Comparison of ENCODE assay signal across 25 mouse cellular contexts in genomic region chr1:64523117-64523516, GRCm38 (mm10). TPM values are rescaled to one million over a fixed set of nuclear protein-coding genes. Genes with fewer than 3 reads are reported as not detected.
DNase-seq lines count a peak whose midpoint lies in the region; ATAC-seq lines count a peak whose summit lies in the region.
"Had no signal": no experiment of that assay in that cellular context is flagged by ENCODE, and none has a peak within 500 bp of the region (broad histone marks: within the 10 kb centered on the region; RNA-seq: fewer than 3 reads in every experiment).

No protein-coding gene starts in this region.

- no peak for ATAC-seq in heart, embryonic 15.5 days (replicated peaks; ENCODE audit: insufficient number of reproducible peaks, insufficient read depth, low FRiP score, low read depth)
- no peak for ATAC-seq in heart, embryonic 12.5 days (ENCODE audit: insufficient number of reproducible peaks, low FRiP score)
- ATAC-seq in midbrain, embryonic 11.5 days (ENCODE audit: low FRiP score), result no peak
- ATAC-seq in midbrain, embryonic 16.5 days, result no peak
- 0 out of 2 replicates have a peak, but pooled peaks have one; percentile 42 for ATAC-seq in megakaryocyte progenitor cell, adult 5-6 weeks (replicated peaks; ENCODE audit: poor library complexity)
- ATAC-seq: lung, postnatal 0 days had no signal

- no peak overlapping the region for H3K4me3 ChIP-seq in heart, embryonic 15.5 days
- H3K4me3 ChIP-seq in heart, embryonic 12.5 days, result no peak overlapping the region
- H3K4me3 ChIP-seq in midbrain, embryonic 11.5 days (ENCODE audit: low read depth, low read length), result no peak overlapping the region
- no peak overlapping the region for H3K4me3 ChIP-seq in midbrain, embryonic 16.5 days (ENCODE audit: low read depth, low read length)
- H3K4me3 ChIP-seq: embryonic facial prominence, embryonic 13.5 days; erythroblast, embryonic 14.5 days; forebrain, embryonic 12.5 days; hindbrain, embryonic 13.5 days; limb, embryonic 10.5 days; midbrain, embryonic 10.5 days had no signal

- peak overlapping the region; percentile 77 for H3K27ac ChIP-seq in heart, embryonic 15.5 days
- H3K27ac ChIP-seq in heart, embryonic 12.5 days (ENCODE audit: poor library complexity, severe bottlenecking), result no peak overlapping the region
- H3K27ac ChIP-seq in midbrain, embryonic 11.5 days (ENCODE audit: low read depth, low read length), result no peak overlapping the region
- no peak overlapping the region for H3K27ac ChIP-seq in midbrain, embryonic 16.5 days (ENCODE audit: low read length)
- H3K27ac ChIP-seq: embryonic facial prominence, embryonic 13.5 days; forebrain, embryonic 12.5 days; hindbrain, embryonic 13.5 days; limb, embryonic 10.5 days; macrophage; midbrain, embryonic 10.5 days had no signal

- H3K36me3 ChIP-seq in heart, embryonic 15.5 days, result no peaks in the 10 kb centered on the region
- H3K36me3 ChIP-seq in heart, embryonic 12.5 days, result no peaks in the 10 kb centered on the region; the same call in 1 of the 2 replicates
- H3K36me3 ChIP-seq in midbrain, embryonic 11.5 days (ENCODE audit: control insufficient read depth, insufficient read depth, low read length), result no peaks in the 10 kb centered on the region
- no peaks in the 10 kb centered on the region for H3K36me3 ChIP-seq in midbrain, embryonic 16.5 days (ENCODE audit: control insufficient read depth, insufficient read depth, low read length)
- H3K36me3 ChIP-seq: embryonic facial prominence, embryonic 13.5 days; forebrain, embryonic 12.5 days; hindbrain, embryonic 13.5 days; limb, embryonic 10.5 days; midbrain, embryonic 10.5 days had no signal

- no peaks in the 10 kb centered on the region for H3K9me3 ChIP-seq in heart, embryonic 15.5 days (replicated peaks)
- H3K9me3 ChIP-seq in heart, embryonic 12.5 days (replicated peaks), result no peaks in the 10 kb centered on the region
- H3K9me3 ChIP-seq in midbrain, embryonic 11.5 days (ENCODE audit: control insufficient read depth, low read length), result no peaks in the 10 kb centered on the region
- no peaks in the 10 kb centered on the region for H3K9me3 ChIP-seq in midbrain, embryonic 16.5 days (replicated peaks; ENCODE audit: control insufficient read depth, low read length, poor library complexity, severe bottlenecking)
- H3K9me3 ChIP-seq: embryonic facial prominence, embryonic 13.5 days; forebrain, embryonic 12.5 days; hindbrain, embryonic 13.5 days; limb, embryonic 10.5 days; midbrain, embryonic 10.5 days had no signal

- H3K27me3 ChIP-seq in heart, embryonic 15.5 days, result no peaks in the 10 kb centered on the region
- no peaks in the 10 kb centered on the region for H3K27me3 ChIP-seq in heart, embryonic 12.5 days (replicated peaks)
- no peaks in the 10 kb centered on the region for H3K27me3 ChIP-seq in midbrain, embryonic 11.5 days (ENCODE audit: control insufficient read depth, insufficient read depth, low read length)
- no peaks in the 10 kb centered on the region for H3K27me3 ChIP-seq in midbrain, embryonic 16.5 days (ENCODE audit: control insufficient read depth, insufficient read depth, low read depth, low read length)
- H3K27me3 ChIP-seq: embryonic facial prominence, embryonic 13.5 days; forebrain, embryonic 12.5 days; hindbrain, embryonic 13.5 days had no signal

- 0 out of 2 replicates have a peak overlapping the region, but pooled peaks have one; percentile 8 for H3K4me2 ChIP-seq in heart, embryonic 15.5 days
- no peak overlapping the region for H3K4me2 ChIP-seq in heart, embryonic 12.5 days
- H3K4me2 ChIP-seq in midbrain, embryonic 11.5 days, result no peak overlapping the region
- H3K4me2 ChIP-seq in midbrain, embryonic 16.5 days (ENCODE audit: low read length), result no peak overlapping the region
- H3K4me2 ChIP-seq: embryonic facial prominence, embryonic 13.5 days; forebrain, embryonic 12.5 days; hindbrain, embryonic 13.5 days had no signal

- DNase-seq in midbrain, embryonic 11.5 days (ENCODE audit: low spot score, missing footprints), result peak; percentile 28
- DNase-seq in brain, adult 2 months (ENCODE audit: low read depth, low spot score), result peak; percentile 75
- no peak for DNase-seq in adrenal gland, adult 18-20 months (ENCODE audit: low spot score in 2 of 2)
- DNase-seq: adrenal gland, adult 8-10 months; B cell, adult 2 months; cerebellum, adult 18-20 months; cerebellum, postnatal 14 days; embryo, embryonic 11 days; gastrocnemius, postnatal 10 days; heart, postnatal 14 days; kidney, adult 18-20 months; kidney, postnatal 4 days; liver had no signal

- peaks cover 34% of the 10 kb centered on the region for H3K4me1 ChIP-seq in heart, embryonic 15.5 days (replicated peaks)
- peaks cover 28% of the 10 kb centered on the region for H3K4me1 ChIP-seq in heart, embryonic 12.5 days (replicated peaks)
- no peaks in the 10 kb centered on the region for H3K4me1 ChIP-seq in midbrain, embryonic 11.5 days (ENCODE audit: control insufficient read depth, insufficient read depth, low read length)
- no peaks in the 10 kb centered on the region for H3K4me1 ChIP-seq in midbrain, embryonic 16.5 days (ENCODE audit: control insufficient read depth, insufficient read depth, low read length)
- H3K4me1 ChIP-seq: embryonic facial prominence, embryonic 13.5 days; forebrain, embryonic 12.5 days; hindbrain, embryonic 13.5 days; limb, embryonic 10.5 days; midbrain, embryonic 10.5 days had no signal

- H3K9ac ChIP-seq in heart, embryonic 15.5 days, result no peak overlapping the region
- H3K9ac ChIP-seq in heart, embryonic 12.5 days, result no peak overlapping the region
- H3K9ac ChIP-seq in midbrain, embryonic 11.5 days (ENCODE audit: low read length), result no peak overlapping the region
- no peak overlapping the region for H3K9ac ChIP-seq in midbrain, embryonic 16.5 days (ENCODE audit: low read depth, low read length)
- H3K9ac ChIP-seq: embryonic facial prominence, embryonic 13.5 days; forebrain, embryonic 12.5 days; hindbrain, embryonic 13.5 days had no signal

- WGBS in heart, embryonic 15.5 days, result 72% methylated on average over 1 of the region's 1 CpGs
- WGBS in heart, embryonic 12.5 days, result 78% methylated on average over 1 of the region's 1 CpGs
- WGBS in midbrain, embryonic 11.5 days, result 81% methylated on average over 1 of the region's 1 CpGs
- WGBS in midbrain, embryonic 16.5 days, result 85% methylated on average over 1 of the region's 1 CpGs

RNA-seq across cellular contexts. Expression of gene Creb1, which starts 9.3 kb away (rescaled TPM):
- 16.6 and 22.5 TPM in 2 replicates for polyA plus RNA-seq in heart, embryonic 15.5 days (2015; fragmentation: Nextera tagmentation; extraction: Ambion mirVana)
- polyA plus RNA-seq in heart, embryonic 12.5 days (2016; fragmentation: Nextera tagmentation; extraction: Ambion mirVana), result 28.9 and 29.6 TPM in 2 replicates
- 59.7 and 71.4 TPM in 2 replicates for polyA plus RNA-seq in midbrain, embryonic 11.5 days (2014; fragmentation: Nextera tagmentation; extraction: Ambion mirVana)
- polyA plus RNA-seq in midbrain, embryonic 16.5 days (2015; fragmentation: Nextera tagmentation; extraction: Ambion mirVana), result 35.0 and 41.7 TPM in 2 replicates
- total RNA-seq in megakaryocyte progenitor cell, adult 5-6 weeks (2015), result 67.4 and 77.9 TPM in 2 replicates
- total RNA-seq in megakaryocyte progenitor cell, adult 5-6 weeks (2017), result 65.6 and 69.7 TPM in 2 replicates
- 10 to 100 TPM; 35.6 to 40.6 TPM for total RNA-seq in adrenal gland, adult 18-20 months (2021)

Comparison
In these comparisons a context has a peak if more than half of its experiments do, and no peak if none do; other contexts are left out.
1. DNase-seq: peak in midbrain, embryonic 11.5 days (single experiment) and brain, adult 2 months (single experiment); none in adrenal gland, adult 18-20 months (0 of 2).